Mouse (Mus musculus) olfactory bulb, adult 2 months (tissue): ENCODE results near the gene Disp1.

Experiments used
- CTCF ChIP-seq: fragments of 200-500 bp; IDR thresholded peaks from 2 replicates; pipeline ENCODE4 v1.5.1; 2012; ENCODE audit warnings: low read depth, mild to moderate bottlenecking, low read length, moderate library complexity; ENCODE audit not compliant: insufficient read depth
- POLR2A ChIP-seq: fragments of 200-500 bp; IDR thresholded peaks from 2 replicates; pipeline ENCODE4 v1.6.1; 2012; ENCODE audit warnings: mild to moderate bottlenecking, low read depth, low read length, moderate library complexity; ENCODE audit not compliant: insufficient read depth

DNA sequence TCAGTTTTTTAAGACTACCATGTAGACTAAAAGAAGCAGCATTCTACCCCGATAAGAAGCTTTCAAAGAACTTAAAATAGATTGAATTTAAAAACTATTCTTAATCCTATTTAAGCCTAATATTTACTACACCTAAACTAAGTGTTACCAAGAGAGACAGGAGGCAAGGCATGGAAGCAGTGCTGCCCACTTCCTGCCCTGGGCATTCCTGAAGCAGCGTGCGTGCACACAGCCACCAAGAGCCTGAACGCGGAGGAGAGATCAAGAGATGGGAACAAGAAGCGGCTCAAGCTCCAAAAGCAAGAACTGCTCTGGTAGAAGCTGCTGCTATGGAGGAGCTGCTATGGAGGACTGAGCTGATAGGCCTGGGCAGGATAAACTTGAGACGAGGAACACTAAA, 106.2 kb downstream of the Disp1 start:
- TF ChIP-seq CTCF (no peak), POLR2A (no peak)
